Mouse (Mus musculus) layer of hippocampus, postnatal 36 days (tissue): ENCODE measurements around the gene Ttll8. TPM values are rescaled to one million over a fixed set of nuclear protein-coding genes. Genes with fewer than 3 reads are reported as not detected.

Experiments used
- DNase-seq, 2 experiments: peaks; one replicate each; pipeline ENCODE4 v3.0.0; 2022
- total RNA-seq, 2 experiments: library from RNA; stranded (reverse); gene quantifications; 2 replicates each; pipeline ENCODE4 v1.2.3; 2021

Gene Ttll8
- total RNA-seq, 2 experiments from 2014 or later = 2.5 to 2.9 TPM

DNA sequence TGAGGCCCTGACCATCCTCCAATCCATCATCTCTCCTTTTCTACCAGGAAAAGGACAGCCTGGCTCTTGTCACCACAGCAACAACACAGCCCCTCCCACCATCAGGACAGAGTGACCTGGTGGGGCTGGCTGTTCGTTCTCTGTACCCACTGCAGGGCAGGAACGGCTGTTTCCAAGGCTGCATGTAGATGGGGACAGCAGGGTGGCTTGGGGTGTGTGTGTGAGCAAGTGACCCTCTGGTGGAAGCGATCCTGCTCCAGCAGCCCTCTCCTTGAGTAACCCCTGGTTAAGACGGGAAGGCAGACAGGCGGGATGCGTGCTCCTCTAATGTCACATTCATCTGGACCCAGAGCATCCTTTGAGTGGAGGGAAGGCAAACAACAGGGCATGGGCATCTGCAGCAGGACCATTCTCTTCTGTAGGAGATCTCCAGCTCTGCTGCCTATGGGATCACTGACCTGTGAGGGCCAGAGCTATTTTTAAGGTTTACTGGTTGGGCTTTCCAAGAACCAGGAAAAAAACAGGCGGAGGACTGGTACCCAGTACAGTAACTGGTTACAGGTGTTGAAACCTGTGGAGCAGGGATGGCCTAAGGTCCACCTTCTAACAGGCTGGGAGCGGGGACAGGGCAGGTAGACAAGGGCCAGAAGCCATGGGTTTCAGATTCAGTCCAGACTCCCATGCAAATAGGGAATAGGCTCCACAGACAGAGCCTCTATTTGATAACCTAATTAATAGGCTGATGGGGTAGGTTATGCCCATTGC lies 94.8 kb downstream of the Ttll8 start:
- DNase-seq = no peak

DNA sequence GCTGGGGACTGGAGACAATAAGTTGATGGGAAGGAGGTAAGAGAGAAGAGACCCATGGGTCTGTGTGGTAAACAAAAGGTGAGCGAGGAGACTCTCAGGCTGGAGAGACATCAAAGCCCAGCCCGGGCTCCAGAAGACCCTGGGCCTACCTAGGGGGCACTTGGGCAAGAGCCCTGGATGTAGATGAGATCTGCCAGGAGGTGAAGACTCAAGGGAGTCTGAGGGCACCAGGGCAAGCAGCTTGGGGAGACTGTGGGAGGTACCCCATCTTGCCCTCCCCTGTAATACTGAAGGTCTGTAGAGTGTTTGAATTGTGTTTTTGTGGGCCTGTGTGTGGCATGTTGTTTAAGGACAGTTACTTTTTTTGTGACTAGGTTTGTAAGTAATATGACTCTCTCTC lies 95.5 kb downstream of the Ttll8 start:
- no peak for DNase-seq

DNA sequence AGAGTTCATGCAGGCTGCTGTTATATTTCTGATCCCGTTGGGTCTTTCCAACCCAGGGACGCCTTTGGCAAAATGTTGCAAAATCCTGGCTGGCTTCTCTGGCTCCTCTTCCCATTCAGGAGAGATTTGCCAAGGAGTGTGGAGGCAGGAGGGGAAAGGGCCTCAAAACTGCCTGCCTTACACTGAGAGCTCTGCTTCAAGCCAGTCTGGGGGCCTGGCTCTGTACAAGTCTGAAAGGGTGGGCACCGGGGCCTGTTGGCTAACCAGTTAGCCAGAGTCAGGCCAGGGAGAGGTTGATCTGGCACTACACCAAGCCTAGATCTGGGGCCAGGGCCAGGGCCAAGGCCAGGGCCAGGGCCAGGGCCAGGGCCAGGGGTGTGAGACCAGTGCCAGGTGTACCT lies 96.1 kb downstream of the Ttll8 start:
- DNase-seq = no peak

DNA sequence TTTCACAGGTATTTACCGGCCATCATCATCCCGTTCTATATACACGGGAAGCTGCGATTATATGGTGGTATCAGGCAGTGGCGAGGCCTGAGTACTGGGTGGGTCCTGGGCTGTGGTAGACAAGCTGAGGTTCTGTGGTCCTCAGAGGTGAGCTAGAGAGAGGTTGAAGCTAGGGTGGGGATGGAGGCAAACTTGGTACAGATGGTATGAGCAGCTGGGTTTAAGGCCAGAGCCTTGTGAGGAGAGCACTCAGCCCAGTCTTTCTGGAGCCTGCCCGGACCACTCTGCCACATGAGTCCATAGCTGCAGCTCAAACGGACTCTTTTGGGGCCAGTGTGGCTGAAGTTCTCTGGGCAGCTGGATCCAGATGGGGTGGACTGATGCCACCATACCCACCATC lies 96.9 kb downstream of the Ttll8 start:
- DNase-seq = no peak

DNA sequence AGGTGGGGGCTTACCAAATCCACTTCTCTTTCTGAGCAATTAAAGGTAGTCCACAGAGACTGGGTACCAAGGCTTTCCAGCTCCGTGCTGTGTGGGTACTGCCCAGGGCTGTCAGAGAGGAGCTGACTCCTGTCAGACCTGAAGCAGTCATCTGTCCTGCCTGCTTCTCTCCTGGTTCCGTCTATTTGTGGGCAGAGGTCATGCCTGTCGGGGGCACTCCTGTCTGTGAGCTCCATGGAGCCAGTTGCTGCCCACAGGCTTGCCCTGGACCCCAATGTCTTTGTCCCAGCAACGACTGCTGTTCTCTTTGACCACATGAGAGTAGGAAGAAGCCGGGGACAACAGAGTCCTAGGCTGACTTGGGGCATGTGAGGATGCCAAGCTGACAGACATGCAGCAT lies 97.6 kb downstream of the Ttll8 start:
- no peak for DNase-seq

DNA sequence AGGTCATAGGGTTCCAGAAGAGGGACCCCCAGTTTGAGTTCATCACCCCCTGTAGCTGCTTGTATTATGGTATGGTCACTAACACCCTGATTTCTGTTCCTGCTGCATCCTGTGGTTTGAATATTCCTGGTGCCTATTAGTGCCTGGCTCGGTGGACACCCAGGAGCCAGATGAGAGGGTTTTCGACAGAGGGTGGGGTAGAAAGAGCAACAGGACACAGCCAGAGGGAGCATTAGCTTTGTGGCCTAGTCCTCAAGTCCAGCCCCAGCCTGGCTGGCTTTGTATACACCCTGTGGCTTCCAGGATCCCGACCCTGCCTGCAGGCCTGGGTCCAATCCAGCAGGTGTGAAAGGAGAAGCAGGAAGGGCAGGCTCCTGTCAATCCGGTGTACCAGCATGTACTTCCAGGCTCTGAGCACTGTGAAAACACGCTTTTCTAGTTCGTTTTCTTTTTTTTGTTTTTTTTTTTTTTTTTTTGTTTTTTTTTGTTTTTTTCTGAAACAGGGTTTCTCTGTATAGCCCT lies 98.3 kb downstream of the Ttll8 start:
- no peak for DNase-seq

DNA sequence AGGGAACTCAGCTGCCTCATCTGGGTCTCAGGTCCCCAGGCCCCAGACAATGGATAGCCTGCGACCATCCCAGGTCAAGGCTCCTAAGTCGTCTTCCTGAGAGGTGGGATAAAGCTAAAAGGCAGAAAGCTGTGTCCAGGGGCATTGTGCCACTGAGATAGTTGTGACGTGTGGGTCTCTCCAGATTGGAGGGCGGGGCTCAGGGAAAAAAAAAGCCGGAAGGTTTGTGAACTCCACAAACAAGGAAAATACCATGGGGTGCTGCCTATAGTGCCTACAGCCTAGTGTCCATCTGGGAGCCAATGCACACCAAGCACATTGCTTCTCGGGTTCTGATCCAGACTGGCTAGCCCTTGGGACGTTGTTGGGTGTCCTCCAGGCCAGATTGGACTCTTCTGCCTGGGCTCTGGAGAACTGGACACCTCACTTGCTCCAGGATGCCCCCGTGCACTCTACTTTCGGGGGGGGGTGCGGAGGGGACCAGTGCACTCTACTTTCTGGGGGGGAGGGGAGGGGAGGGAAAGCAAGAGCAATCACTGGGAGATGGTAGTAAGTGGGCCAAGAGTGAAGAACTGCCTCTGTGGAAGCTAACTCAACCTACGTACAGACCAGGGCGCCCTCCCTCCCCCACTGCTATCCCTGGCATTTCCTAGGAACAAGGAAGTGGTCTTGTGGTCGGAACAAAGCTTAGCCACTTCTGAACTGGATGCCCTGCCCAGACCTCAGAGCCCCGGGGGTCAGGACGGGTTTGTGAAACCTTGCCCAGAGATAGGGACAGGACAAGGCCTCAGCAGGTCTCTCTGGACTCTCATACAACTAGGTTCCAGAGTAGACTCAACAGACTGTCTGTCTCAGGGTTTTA lies 99.0 kb downstream of the Ttll8 start:
- DNase-seq = no peak

DNA sequence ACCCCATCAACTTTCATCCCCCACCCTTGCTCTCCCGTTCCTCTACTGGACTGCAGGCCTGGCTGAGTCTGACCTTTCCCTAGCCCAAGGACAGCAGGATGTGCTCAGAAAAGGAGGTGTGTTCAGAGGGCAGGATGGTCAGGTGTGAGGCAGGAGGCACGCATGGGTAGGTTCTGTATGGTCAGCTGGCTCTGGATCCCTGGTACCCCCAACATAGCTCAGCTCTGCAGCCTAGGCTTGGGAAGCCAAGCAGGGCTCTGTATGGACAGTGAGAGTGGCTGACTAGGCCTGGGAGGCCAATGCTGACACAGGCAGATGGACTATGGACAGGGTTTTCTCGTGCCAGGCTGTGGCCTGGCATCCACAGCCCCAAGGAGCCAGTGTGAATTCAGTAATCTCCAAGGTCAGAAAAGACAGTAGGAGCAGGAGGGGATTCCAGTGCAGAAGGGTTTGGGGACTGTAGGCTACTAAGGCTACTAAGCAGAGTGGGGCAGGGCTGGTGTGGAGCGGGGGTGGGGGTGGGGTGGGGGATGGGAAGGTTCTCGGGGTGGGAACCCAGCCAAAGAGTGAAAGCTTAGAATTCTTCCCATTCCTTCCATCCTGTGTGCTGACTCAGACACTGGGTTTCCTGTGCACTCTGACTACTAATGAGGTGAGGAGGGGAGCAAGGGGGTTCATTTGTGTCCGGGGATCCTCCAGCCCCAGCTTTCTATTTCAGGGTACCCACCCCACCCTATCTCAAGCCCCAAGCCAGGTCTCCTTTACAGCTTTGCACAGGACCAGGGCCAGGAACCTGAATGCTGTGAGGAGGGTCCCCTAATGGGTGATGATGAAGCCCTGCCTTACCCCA lies 99.9 kb downstream of the Ttll8 start:
- no peak for DNase-seq

DNA sequence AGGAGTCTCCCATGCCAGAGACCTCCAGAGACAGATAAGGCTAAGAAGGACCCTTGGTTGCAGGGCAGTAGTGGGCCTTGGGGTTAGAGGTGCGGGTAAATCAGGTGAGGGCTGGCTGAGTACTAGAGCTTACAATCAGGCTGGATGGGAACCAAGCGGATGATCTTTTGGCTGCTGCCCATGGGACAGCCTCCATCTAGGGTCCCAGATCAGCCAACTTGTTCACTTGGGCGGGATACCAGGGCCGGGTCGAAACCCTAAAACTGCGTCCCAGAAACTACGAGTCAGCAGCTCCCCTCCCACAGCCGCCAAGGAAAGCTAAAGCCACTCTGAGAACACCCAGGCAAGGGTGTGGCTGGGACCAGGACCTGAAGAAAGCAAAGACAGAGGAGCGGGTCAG lies 101.1 kb downstream of the Ttll8 start:
- no peak for DNase-seq

DNA sequence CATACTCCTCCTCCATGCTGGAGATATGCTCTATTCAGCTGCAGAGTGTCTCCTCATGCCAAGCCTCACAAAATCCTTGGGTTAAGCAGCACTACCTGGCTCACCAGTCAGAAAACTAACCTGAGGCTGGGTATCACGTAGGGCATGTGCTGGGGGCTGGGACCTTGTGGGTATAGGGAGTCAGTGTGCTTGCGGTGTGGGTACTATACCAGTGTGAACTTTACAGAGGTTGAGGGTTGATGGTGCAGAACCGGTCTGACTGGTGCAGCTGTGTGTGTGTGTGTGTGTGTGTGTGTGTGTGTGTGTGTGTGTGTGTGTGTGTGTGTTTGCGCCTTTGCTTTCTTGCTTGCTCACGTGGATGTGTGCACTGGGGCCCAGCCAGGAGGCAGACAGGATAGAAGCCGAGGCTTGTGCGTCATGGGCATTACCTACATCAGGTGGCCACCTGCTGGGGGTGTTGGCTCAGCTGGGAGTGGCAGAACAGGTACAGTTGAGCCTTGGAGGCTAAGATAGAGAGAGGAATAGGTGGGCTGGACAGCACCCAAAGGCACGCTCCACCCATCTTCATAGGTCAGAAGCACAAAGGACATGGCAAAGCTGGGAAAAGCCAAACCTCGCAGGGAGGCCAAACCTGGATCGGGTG lies 102.6 kb downstream of the Ttll8 start:
- DNase-seq = no peak

DNA sequence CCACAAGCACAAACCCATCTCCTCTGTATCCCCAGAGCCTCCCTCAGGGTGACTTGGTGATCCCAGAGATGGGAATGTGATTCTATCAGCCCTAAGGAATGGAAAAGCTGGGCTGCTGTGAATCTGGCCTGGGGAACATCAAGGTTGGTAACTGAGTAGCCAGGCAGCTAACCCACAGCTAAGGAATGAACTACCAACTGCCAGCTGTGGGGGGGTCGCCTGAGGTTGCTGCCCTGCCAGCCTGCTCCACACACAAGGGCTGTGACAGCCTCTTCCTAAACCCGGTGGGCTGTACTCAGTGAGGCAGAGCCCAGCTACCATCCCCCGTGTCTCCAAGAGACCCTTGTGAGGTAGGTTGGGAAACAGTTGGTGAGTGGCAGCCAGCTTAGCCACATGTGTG lies 103.1 kb downstream of the Ttll8 start:
- DNase-seq = no peak

DNA sequence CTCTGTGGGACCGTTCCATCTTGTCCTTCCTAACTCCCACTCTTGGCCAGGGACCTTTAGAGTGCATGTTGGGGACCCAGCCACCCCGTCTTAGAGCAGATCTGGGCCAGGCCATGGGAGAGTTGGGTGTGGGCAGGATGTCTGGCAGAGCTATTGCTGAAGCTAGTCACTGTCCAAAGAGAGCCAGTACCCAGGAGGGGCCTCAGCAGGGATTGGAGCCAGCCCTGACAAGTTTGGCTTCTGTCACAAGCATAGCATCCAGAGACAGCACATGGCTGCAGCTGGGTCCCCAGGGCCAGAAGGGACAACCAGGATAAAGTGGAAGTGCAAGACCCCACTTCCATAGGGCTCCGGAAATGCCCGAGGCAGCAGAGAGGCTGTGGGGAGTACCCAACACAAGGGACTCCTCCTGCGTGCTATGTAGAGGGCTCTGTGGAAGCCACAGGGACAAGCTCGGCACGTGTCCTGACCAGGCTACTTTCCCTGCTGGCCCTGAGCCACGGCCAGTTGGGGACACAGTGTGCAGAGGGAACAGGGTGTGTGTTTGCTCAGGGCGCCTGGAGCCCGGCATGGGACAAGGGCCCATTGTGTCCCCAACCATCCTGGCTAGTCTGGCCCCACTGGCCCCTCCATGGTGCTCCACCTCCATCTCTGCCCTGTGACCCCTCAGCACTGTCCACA lies 103.9 kb downstream of the Ttll8 start:
- peak; percentile 88 to 92 for DNase-seq

DNA sequence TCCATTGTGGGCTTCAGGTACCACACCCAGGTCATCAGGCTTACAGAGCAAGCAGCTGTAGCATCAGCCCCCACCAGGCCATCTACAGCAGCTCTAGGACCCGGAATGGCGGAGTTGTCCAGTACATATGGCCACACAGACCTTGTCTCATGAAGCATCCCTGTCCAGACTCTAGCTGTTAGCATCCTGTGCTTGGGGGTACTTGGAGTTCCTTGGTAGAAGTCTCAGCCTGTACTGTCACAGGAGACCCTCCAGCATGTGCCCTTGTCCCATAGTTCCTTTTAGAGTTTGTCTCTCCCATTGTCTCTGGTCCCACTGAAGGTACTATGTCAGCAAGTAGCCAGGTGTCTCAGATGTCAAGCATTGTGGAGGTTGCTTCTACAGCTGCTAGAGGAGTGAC lies 104.6 kb downstream of the Ttll8 start:
- no peak for DNase-seq

DNA sequence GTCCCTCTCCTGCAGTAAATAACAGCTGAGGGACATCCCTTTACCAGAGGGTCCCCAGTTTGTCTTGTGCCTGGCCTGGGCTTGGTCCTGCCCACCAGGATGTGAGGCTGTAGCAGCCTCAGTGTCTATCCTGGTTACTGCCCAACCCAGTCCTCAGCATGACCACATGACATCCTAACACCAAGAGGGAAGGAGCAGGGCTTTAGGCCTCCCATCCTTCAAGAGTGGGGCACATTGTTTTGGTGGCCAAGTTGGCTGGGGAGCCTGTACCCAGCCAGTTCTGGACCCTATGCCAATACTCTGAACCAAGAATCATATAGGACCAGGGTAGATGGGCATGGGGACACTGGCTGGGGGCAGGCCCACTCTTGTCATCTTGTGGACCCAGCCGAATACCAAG lies 105.6 kb downstream of the Ttll8 start:
- DNase-seq = no peak

DNA sequence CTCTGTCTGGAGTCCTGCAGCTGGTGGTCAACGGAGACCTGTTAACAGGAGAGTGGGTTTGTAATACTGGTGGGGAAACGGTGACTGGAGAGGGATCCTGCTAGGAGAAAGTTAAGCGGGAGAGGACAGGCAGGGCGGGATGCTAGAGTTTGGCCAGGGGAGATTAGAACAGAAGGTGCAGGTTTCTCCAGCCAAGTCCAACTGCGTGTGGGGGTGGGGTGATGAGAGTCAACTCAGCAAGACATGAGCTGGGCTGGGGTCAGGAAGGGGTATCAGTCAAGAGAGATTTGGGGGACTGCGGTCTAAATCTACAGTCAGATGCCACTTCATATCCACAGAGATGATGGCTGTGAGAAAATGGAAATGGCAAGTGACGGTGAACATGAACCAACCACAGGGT lies 109.3 kb downstream of the Ttll8 start:
- DNase-seq = no peak

DNA sequence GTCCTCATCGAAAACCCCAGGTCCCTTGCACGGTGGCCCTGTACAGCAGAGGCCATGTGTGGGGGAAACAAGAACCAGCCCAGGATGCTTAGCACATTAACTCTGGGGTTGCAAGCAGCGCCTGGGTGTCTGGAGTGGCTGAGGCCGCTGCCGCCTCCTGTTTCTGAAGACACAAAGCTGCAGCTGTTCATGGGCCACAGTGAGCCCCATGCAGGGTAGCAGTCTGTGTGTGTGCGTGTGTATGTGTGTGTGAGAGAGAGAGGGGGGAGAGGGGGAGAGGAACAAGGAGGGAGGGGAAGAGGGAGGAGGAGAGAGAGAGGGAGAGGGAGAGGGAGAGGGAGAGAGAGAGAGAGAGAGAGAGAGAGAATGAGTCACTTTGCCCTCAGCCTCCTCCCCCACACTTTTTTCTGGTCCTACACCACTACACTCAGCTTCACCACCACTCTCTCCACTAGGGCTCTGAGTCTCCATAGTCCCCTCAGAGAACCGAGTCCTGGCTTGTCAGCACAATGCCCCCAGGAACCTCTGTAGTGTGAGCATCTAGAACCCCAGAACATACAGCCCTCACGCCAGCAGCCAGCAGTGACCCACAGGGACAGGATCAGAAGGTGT lies 110.6 kb downstream of the Ttll8 start:
- no peak for DNase-seq

DNA sequence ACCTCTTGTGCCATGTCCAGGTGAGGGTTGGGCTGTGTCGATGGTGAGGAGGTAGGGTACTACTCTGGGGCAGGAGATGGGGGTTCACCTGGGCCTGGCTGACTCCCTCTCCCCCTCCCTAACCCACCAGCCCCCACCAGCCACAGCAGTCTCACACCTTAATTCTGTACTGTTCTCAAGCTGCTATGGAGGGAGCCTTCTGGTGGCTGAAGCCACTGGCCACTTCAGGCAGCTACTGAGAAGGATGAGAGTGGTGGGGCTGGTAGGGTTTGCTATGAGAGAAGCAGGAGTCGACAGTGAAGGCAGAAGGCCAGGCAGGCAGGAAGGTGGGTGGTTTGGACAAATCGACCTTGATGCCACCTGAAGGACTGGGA lies 111.9 kb downstream of the Ttll8 start:
- DNase-seq = no peak

DNA sequence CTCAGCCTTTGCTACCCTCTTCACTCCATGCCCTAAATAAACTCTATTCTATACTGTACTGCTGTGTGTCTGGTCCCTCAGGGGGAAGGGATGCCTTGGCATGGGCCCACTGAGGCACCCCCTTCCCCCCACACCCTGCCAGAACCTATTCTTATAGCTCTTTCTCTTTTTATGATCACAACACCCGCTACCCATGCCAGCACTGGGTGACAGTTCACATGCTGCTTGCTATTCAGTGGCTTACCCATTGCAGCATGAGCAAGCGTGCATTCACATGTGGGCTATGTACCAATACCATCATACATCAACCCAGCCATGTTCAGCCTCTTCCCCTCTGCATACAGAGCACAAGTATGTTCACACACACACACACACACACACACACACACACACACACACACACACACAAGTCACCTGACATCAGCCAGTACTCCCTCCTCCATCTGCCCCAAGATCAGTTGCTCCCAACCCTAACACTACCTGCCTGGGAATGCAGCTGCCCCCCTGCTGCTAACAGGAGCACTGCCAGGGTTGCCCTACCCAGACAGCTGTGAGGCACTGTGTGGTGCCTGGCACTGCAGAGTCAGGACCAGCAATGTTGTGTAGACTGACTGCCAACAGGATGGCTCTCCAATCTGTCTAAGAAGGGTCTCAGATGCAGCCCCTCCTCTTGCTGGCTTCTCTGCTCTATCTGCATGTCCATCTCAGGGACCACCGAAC lies 112.5 kb downstream of the Ttll8 start:
- no peak for DNase-seq

DNA sequence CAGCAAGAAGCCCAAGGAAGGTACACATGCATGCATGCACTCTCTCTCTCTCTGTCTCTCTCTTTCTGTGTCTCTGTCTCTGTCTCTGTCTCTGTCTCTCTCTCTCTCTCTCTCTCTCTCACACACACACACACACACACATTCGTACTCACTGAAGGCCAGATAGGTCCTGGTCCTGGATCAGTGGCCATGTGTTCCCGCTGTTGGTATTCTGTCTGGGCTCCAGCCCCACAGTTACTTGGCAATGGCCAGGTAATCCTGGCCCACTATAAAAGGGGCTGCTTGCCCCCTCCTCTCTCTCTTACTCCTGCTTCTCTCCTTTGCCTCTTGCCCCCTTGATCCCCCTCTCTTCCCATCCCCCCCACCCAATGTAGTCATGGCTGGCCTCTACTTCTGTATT lies 113.1 kb downstream of the Ttll8 start:
- no peak for DNase-seq
